Mouse (Mus musculus) embryonic facial prominence, embryonic 14.5 days (tissue): ENCODE data around the gene Cd300lg. TPM values are rescaled to one million over a fixed set of nuclear protein-coding genes. Genes with fewer than 3 reads are reported as not detected.

Experiments
- ATAC-seq: fragments of 200-750 bp; cut with Nextera tagmentation; 2 replicates; pipeline ENCODE4 v1.8.0; 2017; ENCODE audit warnings: low read depth, moderate number of reproducible peaks, moderate TSS enrichment
- DNase-seq: peaks from one replicate; pipeline ENCODE4 v3.0.0-alpha.2; 2015; ENCODE audit warnings: low spot score
- H3K27ac ChIP-seq: fragments of 300-500 bp; sonication (generic); replicated peaks from 2 replicates; pipeline ENCODE4 v1.5.1; 2014; ENCODE audit warnings: low read depth, mild to moderate bottlenecking, low read length, moderate library complexity
- H3K27me3 ChIP-seq: fragments of 300-500 bp; sonication (generic); replicated peaks from 2 replicates; pipeline ENCODE4 v1.6.1; 2014; ENCODE audit warnings: low read length; ENCODE audit not compliant: control insufficient read depth, insufficient read depth
- H3K36me3 ChIP-seq: fragments of 300-500 bp; sonication (generic); 2 replicates; pipeline ENCODE4 v1.6.1; 2014; ENCODE audit warnings: low read length, mixed read lengths; ENCODE audit not compliant: control insufficient read depth, insufficient read depth
- H3K4me1 ChIP-seq: fragments of 300-500 bp; sonication (generic); 2 replicates; pipeline ENCODE4 v1.6.1; 2014; ENCODE audit warnings: antibody characterized with exemption, low read length; ENCODE audit not compliant: control insufficient read depth, insufficient read depth
- H3K4me2 ChIP-seq: fragments of 300-500 bp; sonication (generic); 2 replicates; pipeline ENCODE4 v1.6.1; 2014; ENCODE audit warnings: low read depth, mild to moderate bottlenecking, low read length, moderate library complexity, mixed read lengths
- H3K4me3 ChIP-seq: fragments of 300-500 bp; sonication (generic); 2 replicates; pipeline ENCODE4 v1.5.1; 2014; ENCODE audit warnings: low read depth, mild to moderate bottlenecking, low read length
- H3K9ac ChIP-seq: fragments of 300-500 bp; sonication (generic); 2 replicates; pipeline ENCODE4 v1.6.1; 2014; ENCODE audit warnings: low read depth, mild to moderate bottlenecking, low read length, moderate library complexity, mixed read lengths
- H3K9me3 ChIP-seq: fragments of 300-500 bp; sonication (generic); 2 replicates; pipeline ENCODE4 v1.6.1; 2016; ENCODE audit warnings: low read length; ENCODE audit not compliant: control insufficient read depth
- WGBS: fragments of 180-500 bp; shearing (Covaris S2); extraction: QIAGEN DNeasy Blood & Tissue Kit; methylation state at CpG from one replicate; pipeline ENCODE4 v1.1.7; 2014; 5-methylcytosine and 5-hydroxymethylcytosine counted together
- polyA plus RNA-seq: library from polyadenylated mRNA; unstranded; fragments of >200 nt; fragmentation: Nextera tagmentation; extraction: Ambion mirVana; gene quantifications from 2 replicates; pipeline ENCODE4 v1.2.1, GENCODE M21; 2014

Gene Cd300lg
- polyA plus RNA-seq, 1 experiment from 2014 or later = 0.70 TPM

- Histone ChIP-seq H3K9ac (no peak overlapping the region), H3K4me2 (no peak overlapping the region), H3K27me3 (no peaks in the 10 kb centered on the region), H3K27ac (no peak overlapping the region), H3K4me3 (no peak overlapping the region), H3K36me3 (no peaks in the 10 kb centered on the region), H3K4me1 (no peaks in the 10 kb centered on the region), H3K9me3 (peaks cover 11% of the 10 kb centered on the region; the same call in 1 of the 2 replicates)
- ATAC-seq = no peak
- no peak for DNase-seq
- WGBS = 53% methylated on average over 14 of the region's 14 CpGs
Measured at GRCm38 (mm10) chr11:102049875-102050482, 8.7 kb downstream of the Cd300lg start.

GRCm38 (mm10) chr11:102051541-102051940, 10.2 kb downstream of the Cd300lg start:
- H3K9ac ChIP-seq = no peak overlapping the region
- ATAC-seq = no peak
- H3K4me3 ChIP-seq = no peak overlapping the region
- 65% methylated on average over 4 of the region's 4 CpGs for WGBS
- H3K4me1 ChIP-seq = no peaks in the 10 kb centered on the region
- H3K4me2 ChIP-seq = no peak overlapping the region
- H3K9me3 ChIP-seq = no peaks in the 10 kb centered on the region
- no peaks in the 10 kb centered on the region for H3K36me3 ChIP-seq
- no peak for DNase-seq
- H3K27ac ChIP-seq = no peak overlapping the region
- H3K27me3 ChIP-seq = no peaks in the 10 kb centered on the region

- DNase-seq (no peak), ATAC-seq (no peak)
- Histone ChIP-seq H3K9ac (no peak overlapping the region), H3K4me2 (no peak overlapping the region), H3K36me3 (no peaks in the 10 kb centered on the region), H3K4me1 (no peaks in the 10 kb centered on the region), H3K4me3 (no peak overlapping the region), H3K27me3 (no peaks in the 10 kb centered on the region), H3K9me3 (no peaks in the 10 kb centered on the region), H3K27ac (0 out of 2 replicates have a peak overlapping the region, but pooled peaks have one; percentile 15)
- 46% methylated on average over 4 of the region's 4 CpGs for WGBS
Measured at GRCm38 (mm10) chr11:102051954-102052353, 10.6 kb downstream of the Cd300lg start.

GRCm38 (mm10) chr11:102052697-102053096, 11.4 kb downstream of the Cd300lg start:
- no peak overlapping the region for H3K4me3 ChIP-seq
- H3K27ac ChIP-seq = 0 out of 2 replicates have a peak overlapping the region, but pooled peaks have one; percentile 15
- no peaks in the 10 kb centered on the region for H3K9me3 ChIP-seq
- ATAC-seq (no peak), DNase-seq (no peak)
- H3K9ac ChIP-seq = no peak overlapping the region
- no peaks in the 10 kb centered on the region for H3K27me3 ChIP-seq
- WGBS = 80% methylated on average over 12 of the region's 12 CpGs
- H3K4me2 ChIP-seq = no peak overlapping the region
- H3K4me1 ChIP-seq = no peaks in the 10 kb centered on the region
- H3K36me3 ChIP-seq = 0 out of 2 replicates have a peak, but pooled peaks cover 2% of the 10 kb centered on the region

- H3K36me3 ChIP-seq = 0 out of 2 replicates have a peak, but pooled peaks cover 6% of the 10 kb centered on the region
- H3K4me3 ChIP-seq = no peak overlapping the region
- H3K9me3 ChIP-seq = no peaks in the 10 kb centered on the region
- no peak for DNase-seq
- H3K4me1 ChIP-seq = no peaks in the 10 kb centered on the region
- 70% methylated on average over 7 of the region's 7 CpGs for WGBS
- ATAC-seq = no peak
- no peak overlapping the region for H3K27ac ChIP-seq
- H3K4me2 ChIP-seq = no peak overlapping the region
- H3K9ac ChIP-seq = no peak overlapping the region
- H3K27me3 ChIP-seq = no peaks in the 10 kb centered on the region
Measured at GRCm38 (mm10) chr11:102053183-102053582, 11.9 kb downstream of the Cd300lg start.

GRCm38 (mm10) chr11:102053847-102054246, 12.5 kb downstream of the Cd300lg start:
- no peak overlapping the region for H3K4me3 ChIP-seq
- peak; percentile 40 for DNase-seq
- H3K9ac ChIP-seq = no peak overlapping the region
- no peak for ATAC-seq
- H3K27ac ChIP-seq = no peak overlapping the region
- H3K4me1 ChIP-seq = no peaks in the 10 kb centered on the region
- no peaks in the 10 kb centered on the region for H3K27me3 ChIP-seq
- 0 out of 2 replicates have a peak, but pooled peaks cover 13% of the 10 kb centered on the region for H3K36me3 ChIP-seq
- 29% methylated on average over 9 of the region's 9 CpGs for WGBS
- H3K9me3 ChIP-seq = no peaks in the 10 kb centered on the region
- H3K4me2 ChIP-seq = no peak overlapping the region

GRCm38 (mm10) chr11:102061236-102061940, 20.1 kb downstream of the Cd300lg start:
- Histone ChIP-seq H3K27me3 (peaks cover 8% of the 10 kb centered on the region), H3K27ac (no peak overlapping the region), H3K4me2 (peak overlapping the region; percentile 82), H3K36me3 (0 out of 2 replicates have a peak, but pooled peaks cover 37% of the 10 kb centered on the region), H3K4me3 (peak overlapping the region; percentile 35), H3K9me3 (no peaks in the 10 kb centered on the region), H3K9ac (peak overlapping the region; percentile 39; the same call in 1 of the 2 replicates), H3K4me1 (no peaks in the 10 kb centered on the region)
- ATAC-seq (peak; percentile 64), DNase-seq (peak; percentile 83)
- 4% methylated on average over 23 of the region's 23 CpGs for WGBS

GRCm38 (mm10) chr11:102061941-102062473, 20.7 kb downstream of the Cd300lg start:
- 0 out of 2 replicates have a peak, but pooled peaks cover 37% of the 10 kb centered on the region for H3K36me3 ChIP-seq
- ATAC-seq (no peak), DNase-seq (no peak)
- no peak overlapping the region for H3K9ac ChIP-seq
- H3K27me3 ChIP-seq = peaks cover 8% of the 10 kb centered on the region
- peak overlapping the region; percentile 82; the same call in 1 of the 2 replicates for H3K4me2 ChIP-seq
- WGBS = 33% methylated on average over 14 of the region's 16 CpGs
- H3K4me1 ChIP-seq = no peaks in the 10 kb centered on the region
- no peaks in the 10 kb centered on the region for H3K9me3 ChIP-seq
- H3K4me3 ChIP-seq = no peak overlapping the region
- H3K27ac ChIP-seq = no peak overlapping the region
